Mouse (Mus musculus): Measurements from ENCODE around the gene Lnpep.
A peak's percentile ranks its signal among the peaks of the same experiment; 100 is the strongest.
"Not testable (repeated sequence)": the region's sequence is repeated elsewhere in the genome, so short reads cannot be mapped to it uniquely, and the experiment has no call there.

The Lnpep gene

DNA sequence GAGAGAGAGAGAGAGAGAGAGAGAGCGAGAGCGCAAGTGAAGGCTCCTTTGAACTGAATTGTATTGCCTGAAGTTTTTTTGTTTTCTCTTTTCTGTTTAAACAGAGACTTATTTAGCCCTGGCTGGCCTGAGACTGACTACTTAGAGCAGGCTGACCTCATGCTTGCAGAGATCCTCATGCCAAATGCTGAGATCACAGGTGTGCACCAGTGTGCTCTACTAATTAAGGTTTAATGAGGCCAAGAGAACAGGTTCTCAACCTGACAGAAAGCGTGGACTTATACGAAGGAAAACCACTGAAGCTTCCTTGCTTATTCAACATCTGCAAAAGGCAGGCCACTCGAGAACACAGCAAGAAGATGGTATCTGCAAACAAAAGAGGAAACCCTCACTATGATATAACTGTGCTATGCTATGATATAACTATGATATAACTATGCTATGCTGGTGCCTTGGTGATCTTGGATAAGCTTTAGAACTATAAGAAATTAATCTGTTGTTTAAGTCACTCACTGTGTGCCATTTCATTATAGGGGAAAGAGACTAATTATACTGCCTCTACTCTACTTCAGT is 16.3 kb downstream of the Lnpep start:
- DNase-seq, result no peak

DNA sequence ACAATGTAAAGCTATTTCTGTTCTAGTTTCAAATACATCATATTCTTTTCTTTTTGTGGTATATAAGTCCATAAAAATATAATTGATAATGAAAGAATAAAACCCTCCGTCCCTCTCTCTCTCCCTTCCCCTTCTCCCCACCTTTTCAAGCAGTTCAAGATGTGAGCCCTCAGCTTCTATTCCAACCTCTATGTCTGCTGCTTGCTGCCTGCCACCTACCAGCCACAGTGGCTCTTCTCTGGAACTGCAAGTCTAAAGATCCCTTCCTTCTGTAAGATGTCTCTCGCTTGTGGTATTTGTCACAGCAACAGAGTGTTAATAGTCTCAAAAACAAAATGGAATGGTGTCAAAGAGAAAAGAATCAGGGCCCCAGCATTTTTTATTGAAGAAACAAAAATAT is 20.3 kb downstream of the Lnpep start:
- no peak for DNase-seq

DNA sequence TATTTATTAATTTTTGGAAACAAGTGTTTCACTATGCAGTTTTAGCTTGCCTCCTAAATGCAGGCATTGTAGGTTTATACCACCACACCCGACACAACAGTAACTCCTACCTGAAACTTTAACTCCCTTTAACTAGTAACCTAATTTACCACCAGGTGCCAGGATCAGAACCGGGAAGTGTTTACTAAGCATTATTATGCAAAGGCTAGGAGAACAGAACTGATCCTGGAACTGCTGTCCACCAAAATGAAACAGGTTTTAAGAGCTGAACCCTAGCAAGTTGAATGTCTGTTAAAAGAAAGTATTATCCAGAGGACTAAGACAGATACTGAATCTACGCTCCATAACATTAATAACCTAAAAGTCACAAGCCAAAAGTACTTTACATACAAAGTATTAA is 21.2 kb downstream of the Lnpep start:
- no peak for DNase-seq

DNA sequence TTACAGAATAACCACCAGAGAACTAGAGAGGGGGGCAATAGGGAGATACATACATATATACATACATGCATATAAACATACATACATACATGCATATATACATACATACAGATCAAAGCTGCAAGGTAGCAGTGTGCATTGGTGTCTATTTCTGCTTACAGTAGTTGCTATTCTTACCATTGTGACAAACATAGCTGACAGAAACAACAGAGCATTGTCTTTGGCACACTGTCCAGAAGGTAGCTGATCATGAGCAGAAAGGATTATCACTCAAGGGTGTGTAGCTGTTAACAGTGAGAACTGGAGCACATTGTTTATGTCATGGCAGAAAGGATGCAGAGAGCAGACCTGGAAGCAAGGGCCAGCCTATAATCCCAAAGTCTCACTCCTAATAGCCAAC is 22.1 kb downstream of the Lnpep start:
- DNase-seq, result no peak

DNA sequence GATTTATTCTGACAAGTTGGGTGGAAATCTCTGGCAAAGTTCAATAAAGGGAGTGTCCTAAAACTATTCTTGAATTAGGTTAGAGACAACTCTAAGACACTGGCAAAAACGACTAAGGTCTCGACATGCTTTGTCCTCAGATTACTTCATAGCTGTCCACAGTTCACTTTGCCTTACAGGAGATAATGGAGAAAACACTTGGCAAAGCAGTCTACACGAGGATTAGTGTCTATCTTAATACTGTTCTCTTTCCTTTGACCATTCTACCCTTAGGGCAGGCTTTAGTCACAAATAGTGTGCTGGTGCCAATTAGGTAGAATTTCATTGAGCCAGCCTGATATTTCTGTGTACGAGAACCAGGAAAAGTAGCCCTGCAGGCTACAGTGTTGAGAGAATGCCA is 22.5 kb downstream of the Lnpep start:
- DNase-seq, result no peak

DNA sequence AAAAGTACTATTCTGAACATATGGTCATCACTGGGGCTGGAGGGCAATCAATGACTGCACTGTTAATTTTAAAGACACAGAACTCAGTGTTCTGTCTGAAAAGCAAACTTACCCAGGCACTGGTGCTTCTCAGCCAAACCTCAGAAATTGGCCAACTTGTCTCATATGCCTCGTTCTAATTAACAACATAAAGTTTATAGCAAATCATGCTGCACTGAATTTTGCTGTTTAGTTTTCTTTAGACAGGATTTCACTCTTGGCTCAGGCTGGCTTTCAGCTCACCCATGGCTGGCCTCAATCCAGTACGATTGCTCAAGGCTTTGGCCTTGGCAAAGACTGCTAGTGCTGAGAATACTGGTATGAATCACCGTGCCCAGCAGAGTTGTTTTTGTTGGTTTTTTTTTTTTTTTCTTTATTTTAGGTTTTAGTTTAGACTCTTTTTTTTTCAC is 24.0 kb downstream of the Lnpep start:
- peak; percentile 88 for DNase-seq

DNA sequence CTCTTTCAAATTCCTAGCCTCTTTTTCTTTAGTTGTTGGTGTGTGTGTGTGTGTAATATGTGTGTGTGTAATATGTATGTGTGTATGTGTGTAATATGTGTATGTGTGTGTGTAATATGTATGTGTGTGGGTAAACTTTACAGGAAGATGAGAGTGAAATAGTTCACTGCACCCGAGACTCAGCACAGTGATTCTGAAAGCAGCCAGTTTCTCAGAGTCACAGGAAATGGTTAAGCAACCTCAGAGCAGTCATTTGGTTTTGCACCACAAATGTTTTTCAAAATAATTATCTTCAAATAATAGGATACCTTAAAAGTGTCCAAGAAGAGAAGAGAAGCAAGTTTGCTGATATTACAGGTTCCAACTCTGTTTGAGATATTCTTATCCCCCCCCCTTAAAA is 24.8 kb downstream of the Lnpep start:
- no peak for DNase-seq

DNA sequence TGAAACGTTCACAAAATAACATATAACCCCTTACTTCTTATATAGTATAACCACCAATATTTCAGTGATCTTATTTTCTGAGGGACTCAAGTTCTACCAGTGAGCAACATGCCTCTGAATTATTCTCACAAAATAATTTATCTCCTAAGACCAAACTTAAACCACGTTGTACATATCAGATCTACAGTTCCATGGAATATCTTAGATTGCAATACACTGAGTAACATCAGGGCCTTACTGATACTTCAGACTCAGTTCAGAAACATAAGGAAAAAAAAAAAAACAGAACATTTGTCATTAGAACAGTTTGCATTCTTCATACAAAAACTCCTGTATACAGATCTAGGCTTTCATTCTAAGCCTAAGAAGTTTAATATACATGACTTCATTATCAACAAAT is 26.5 kb downstream of the Lnpep start:
- DNase-seq, result no peak

DNA sequence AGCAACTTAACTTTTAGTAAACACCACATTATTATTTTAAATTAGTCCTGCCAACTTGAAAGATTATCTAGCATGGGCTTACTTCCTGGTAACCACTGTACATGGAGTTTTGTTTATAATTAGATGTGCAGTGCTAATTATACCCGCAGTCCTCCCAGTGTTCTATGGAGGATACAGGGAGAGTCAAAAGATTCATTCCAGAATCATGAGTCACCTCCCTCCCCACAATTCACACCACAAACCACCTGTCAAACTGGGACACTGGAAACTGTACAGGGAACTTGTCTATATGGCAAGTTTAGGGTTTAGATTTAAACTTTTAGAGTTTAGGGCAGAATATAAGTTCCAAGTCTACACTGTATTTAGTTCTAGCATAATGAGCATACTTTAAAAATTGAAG is 31.9 kb downstream of the Lnpep start:
- DNase-seq, result no peak

DNA sequence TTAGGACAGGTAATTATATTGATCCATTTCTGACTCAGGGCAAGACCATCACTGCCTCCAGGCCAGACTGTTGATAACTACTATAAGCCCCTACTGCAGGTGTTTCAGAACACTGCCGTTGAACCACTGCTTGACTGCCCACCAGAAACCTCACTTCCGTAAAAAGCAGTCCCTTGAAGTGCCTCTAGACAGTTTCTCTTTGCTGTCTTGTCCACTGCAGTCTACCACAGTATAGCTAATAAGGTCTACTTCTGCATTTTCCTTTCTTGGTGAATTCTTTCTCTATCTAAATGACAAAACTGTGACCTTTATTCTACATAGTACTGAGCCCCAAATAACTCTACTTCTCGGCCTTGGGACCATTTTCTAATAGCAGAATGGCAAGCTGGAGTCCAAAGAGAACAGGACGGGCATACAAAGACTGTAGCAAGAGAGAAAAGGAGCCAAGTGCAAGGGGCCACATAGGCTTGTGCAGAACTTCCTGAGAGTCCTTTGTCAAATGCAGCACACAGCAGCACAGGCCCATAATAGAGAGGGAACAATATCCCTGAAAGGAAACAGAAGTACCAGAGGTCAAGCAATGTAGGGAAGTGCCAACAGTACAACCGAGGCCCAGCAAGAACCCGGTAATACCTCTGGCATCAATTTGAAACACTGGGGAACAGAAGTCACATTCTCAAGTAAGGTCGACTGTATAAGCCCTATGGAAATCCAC is 37.4 kb downstream of the Lnpep start:
- DNase-seq, result no peak

DNA sequence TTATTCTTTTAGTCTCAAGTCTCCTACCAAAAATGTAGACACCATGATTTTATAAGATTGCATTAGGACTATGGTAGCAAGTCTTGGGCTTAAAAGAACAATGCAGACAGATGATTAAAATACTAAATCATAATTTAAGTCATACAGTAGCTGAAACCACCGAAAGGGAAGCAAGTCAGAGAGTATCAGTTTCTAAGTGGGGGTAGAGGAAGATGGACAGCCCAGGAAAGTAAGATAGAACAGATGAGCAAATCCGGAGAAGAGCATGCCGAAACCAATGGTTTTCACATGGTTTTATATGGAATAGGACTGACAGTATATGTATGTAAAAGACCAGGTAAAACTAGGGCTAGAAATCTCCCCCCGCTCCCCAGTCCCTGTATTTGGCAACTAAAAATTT is 39.7 kb downstream of the Lnpep start:
- DNase-seq, result no peak

DNA sequence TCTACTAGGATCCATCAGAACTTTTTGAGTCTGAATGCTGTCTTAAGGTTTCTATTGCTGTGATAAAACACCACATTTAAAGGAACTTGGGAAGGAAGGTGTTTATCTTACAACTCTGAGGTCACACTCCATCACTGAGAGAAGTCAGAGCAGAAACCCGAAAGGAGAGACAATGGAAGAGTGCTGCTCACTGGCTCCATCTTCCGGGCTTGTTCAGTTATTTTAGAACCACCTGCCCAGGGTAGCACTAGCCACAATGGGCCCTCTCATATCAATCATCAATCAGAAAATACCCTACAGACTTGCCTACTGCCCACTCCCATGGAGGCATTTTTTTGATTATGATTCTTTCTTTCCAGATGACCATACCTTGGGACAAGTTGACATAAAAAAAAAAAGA is 41.0 kb downstream of the Lnpep start:
- DNase-seq, result no peak

DNA sequence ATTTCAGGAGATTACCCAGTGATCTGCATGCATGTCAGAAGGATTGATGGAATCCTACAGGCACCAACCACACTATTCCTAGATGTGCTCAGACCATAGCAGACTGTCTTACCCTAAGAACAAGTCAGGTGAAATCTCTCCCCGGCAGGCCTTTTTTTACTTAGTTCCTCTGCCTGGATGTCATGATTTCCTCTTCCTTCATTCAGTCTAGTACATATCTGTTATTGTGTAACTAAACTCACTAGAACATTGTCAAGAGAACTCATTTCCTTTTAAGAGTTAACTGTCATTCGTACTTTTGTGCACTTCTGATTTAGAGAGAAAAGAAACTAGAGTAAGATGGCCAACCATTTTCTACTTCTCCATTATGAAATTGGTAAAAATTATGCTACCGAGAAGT is 43.6 kb downstream of the Lnpep start:
- no peak for DNase-seq

DNA sequence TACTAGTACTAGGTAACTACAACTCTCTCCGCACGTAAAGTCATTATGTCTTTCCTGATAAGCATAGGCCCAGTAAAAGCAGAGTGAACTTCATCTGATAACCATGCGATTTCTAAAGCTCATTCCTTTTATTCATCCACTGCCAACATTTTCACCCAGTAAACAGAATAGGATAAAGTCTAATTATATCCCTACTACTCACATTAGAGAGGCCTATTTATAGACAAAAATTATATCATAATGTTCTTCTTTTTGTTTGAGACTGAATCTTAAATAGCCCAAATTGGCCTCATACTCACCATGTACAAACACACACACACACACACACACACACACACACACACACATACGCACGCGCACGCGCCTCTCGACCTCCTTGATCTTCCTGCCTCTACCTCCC is 48.5 kb downstream of the Lnpep start:
- no peak for DNase-seq

DNA sequence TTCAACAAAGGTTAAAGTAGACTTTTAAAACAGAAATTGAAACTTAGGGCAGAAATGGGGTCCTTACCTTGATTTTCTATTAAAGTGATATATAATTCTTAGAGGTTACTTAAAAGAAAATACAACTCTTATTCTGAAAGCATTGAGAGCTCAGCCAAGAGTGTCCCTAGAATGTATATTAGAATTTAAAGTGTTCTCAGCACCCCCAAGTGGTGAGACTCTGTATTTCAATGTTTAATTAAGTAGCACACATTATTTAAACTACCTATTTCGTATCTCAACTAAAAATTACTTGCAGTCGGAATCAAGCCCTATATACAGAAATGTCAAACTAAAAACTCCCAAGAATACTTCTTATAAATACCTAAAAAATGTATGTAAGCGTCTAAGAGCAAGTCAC is 57.8 kb downstream of the Lnpep start:
- DNase-seq, result peak; percentile 39

DNA sequence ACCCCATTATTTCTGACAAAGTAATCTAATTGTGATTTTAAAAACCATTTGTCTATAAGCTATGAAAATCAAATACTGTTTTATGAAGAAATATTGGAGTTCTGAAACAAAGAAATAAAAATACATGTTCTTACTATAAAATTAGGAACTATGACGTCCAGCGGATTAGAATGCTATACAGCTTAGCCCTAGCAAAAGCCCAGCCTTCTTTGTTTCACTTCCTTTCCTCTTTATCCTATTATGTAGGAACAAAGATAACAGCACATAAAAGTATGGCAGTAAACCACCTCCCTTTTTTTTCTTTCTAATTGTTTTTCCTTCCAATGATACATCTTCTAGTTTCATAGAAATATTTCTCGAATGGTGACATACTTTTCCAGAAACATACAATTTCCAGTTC is 75.9 kb downstream of the Lnpep start:
- no peak for DNase-seq

DNA sequence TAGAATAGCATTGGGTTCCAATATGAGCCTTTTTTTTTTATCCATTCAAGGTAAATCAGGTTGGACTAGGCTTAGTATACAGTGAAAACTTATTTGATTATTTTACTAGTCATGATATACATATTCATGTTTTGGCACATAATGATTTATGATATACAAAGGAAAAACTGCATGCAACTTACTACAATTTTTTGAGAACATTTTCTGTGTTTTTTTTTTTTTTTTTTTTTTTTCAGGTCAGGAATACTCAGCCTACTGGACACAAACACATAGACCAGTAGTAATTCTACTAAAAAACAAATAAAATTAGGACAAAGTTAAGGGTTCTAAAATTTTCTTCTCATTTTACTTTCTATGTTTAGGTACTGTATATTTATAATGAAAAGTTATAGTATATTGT is 93.5 kb downstream of the Lnpep start:
- no peak for DNase-seq

DNA sequence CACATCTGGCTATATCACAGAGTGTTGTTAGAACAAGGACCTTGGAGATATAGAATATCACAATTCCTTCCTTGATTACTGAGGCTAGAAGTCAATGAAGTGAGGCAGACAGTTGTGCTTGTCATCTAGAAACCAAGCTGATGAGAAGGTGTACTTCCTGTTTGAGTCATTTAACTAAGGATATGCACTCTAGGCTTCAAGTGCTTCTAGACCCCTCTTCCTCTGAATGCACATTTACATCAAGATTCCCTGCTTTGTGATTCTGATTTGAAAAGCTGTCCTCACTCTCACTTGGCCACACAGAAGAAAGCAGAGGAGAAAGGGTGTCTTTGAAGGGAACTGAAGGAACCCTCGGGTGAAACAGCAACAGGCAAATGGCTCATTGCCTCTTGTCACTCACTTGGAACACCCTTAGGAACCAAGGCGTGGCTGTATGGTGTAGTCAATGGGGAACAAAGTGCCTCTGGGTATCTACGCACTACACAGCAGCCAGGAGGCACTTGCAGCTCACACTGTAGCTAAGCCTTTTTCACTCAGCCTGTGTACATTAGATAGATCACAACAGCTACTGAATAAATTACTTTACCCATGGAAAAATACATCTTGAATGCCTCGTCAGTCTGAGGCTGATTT is 108.3 kb downstream of the Lnpep start:
- no peak for DNase-seq

DNA sequence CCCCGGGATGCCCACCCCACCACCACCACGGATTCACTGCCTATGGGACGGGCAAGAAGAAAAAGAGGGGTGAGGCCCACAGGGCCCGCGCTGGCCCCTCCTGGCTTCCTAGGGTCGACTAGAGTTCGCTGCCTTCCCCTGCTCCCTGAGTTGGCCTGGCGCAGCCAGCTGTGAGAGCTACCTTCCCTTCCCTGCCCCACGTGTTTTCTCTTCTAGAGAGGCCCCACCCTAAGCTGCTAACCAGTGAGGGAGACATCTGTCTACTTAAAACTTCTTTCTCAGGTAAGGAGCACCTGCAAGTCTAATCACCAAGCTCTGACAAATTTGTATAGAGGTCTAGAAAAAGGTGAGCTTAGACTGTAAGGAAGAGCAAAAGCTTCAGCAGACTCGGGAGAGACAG is 118.2 kb downstream of the Lnpep start:
- DNase-seq, result no peak

DNA sequence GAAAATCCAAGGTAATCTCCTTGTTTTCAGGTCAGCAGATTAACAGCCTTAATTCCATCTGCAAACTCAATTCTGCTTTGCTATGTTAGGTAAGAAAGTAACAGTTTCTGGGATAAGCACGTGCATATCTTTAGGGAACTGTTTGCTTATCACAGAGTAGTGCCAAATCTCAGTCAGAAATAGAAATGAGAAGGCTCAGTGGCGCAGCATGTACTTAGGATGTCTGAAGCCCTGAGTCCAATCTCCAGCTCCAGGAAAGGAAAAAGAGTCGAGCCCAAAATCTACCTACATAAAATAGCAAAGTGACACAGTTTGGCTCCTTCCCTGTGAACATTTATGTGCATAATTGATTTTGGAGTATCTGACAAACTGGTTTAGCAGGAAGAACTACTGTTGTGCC is 125.6 kb downstream of the Lnpep start:
- DNase-seq, result no peak

DNA sequence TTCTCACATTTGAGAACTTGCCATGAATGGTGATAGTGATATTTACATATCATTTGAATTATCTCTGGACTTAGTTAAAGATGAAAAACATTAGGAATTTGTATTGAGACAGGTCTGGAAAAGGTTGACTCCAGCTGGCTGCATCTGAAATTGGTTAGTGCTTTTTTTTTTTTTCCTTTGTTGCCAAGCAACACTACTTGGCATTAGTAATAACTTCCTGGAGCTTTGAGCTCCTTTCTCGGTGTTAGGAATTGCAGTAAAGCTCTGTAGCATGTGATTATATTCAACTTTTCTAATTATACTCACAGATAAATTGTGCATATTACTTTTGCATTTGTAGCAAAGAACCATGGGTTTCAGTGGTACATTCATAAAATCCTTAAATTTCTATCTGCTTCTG is 126.0 kb downstream of the Lnpep start:
- no peak for DNase-seq

DNA sequence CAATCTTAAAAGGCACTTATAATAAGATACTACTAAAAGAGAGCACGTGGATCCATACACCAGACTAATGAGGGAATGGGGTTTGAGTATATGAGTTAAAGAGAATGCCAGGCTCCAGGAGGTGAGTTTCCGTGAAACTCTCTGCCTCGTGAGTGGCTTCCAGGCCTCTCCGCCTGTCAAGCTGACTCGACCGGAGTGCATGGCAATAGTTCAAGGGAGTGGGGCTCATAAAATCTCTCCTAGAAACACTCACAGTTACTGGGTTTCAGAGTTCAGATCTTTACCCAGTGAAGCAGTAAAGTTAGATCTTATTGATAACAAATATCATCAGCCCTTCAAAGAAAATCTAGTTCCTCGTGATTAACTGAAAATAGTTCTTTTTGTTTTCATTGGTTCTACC is 128.1 kb downstream of the Lnpep start:
- DNase-seq, result no peak

DNA sequence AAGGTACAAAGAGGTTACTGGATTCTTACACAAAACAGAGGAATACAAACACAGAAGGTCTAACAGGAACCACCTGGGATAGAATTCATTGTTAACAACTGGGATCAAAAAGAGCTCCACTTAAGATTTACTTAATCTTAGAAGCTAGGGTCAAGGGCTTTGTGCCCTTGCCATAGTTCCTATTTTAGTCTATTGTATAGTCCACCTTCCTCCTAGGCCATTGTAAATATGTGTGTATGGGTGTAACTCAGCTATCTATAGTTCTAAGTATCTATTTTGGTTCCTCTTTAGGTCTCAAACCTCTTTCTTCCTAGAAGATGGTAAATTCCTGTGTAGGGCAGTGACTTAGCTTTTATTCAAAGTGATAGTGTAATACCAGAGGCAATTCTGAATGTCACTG is 128.6 kb downstream of the Lnpep start:
- not testable (repeated sequence) for DNase-seq

DNA sequence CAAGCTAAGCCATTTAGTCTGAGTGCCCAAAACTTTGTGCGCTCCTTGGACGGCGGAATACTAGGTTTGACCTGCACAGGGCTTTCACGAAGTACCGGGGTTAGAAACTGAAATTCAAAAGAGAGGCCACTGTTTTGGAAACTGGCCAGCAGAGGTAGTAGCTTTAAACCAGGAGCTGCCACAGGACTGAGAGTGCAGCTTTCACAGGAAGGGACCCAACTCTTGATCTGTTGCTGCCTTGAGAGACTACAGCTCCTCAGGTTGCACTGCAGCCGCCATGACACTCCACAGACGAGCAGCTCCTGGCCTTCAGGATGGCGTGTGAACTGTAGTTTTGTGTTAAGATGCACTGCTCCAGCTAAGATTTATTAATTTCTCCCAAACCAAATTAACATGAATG is 132.7 kb downstream of the Lnpep start:
- DNase-seq, result no peak

DNA sequence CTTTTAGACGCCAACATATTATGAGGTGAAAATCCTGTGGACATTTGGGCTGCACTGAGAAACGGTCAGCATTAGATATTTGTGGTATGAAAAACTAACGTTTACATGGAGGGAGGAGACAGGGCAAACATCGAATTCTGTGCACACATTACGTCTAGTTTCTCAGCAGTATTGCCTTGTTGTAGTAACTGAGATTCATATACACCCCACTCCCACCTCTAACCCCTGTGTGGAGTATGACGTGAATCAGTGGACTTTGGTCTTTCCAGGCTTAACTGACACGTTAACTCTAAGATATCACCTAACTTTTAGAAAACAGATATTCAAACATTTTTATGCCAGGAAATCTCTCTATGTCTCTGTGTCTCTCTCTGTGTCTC is 133.2 kb downstream of the Lnpep start:
- DNase-seq, result no peak
